ENCODE assay signal across 8 mouse cellular contexts in the genomic region with DNA sequence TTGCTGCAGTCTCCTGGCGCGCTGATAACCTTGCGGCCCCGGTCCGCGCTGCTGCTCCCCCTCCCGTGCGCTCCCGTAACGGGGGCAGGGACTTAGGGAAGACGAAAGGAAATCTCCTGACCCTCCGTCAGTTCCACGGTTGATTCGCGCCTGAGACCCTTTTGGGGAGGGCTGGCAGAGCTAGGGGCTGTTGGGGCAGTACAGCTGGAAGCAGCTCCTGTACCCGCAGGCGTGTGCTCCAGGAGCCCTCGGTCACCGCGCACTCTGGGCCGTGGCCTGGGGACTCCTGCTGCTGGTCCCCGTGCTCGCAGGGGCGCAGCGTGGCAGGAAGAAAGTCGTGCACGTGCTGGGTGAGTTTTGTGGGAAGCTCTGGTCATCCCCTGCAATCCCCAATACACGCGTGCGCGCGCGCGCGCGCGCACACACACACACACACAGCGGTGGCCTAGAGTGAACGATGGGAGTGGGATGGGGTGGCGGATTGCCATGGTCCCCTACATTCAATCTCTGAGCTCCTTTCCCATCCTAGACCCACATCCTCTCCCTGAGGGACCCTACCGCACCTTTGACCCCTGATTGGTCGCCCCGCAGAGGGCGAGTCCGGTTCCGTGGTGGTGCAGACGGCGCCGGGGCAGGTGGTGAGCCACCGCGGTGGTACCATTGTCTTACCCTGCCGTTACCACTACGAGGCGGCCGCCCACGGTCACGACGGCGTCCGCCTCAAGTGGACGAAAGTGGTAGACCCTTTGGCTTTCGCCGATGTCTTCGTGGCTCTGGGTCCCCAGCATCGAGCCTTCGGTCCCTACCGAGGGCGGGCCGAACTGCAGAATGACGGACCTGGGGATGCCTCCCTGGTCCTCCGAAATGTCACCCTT. TPM values are rescaled to one million over a fixed set of nuclear protein-coding genes. Genes with fewer than 3 reads are reported as not detected.
DNase-seq lines count a peak whose midpoint lies in the region; ATAC-seq and TF ChIP-seq lines count a peak whose summit lies in the region.

No protein-coding gene starts in this region.

- H3K9ac ChIP-seq in heart, embryonic 15.5 days = peak overlapping the region; percentile 46
- peak overlapping the region; percentile 47 for H3K9ac ChIP-seq in embryonic facial prominence, embryonic 14.5 days (ENCODE audit: low read depth, low read length)
- H3K9ac ChIP-seq in limb, embryonic 11.5 days (ENCODE audit: low read length) = peak overlapping the region; percentile 7; the same call in 1 of the 2 replicates

- no peak for DNase-seq in heart, adult 18-20 months
- DNase-seq in embryonic facial prominence, embryonic 14.5 days (ENCODE audit: low spot score) = no peak
- DNase-seq in limb, embryonic 11.5 days (ENCODE audit: low spot score) = peak; percentile 54
- DNase-seq in retina, embryonic 14.5 days (ENCODE audit: low spot score) = peak; percentile 52
- DNase-seq in ovary, postnatal 36 days (ENCODE audit: low spot score) = no peak
- DNase-seq in MN1 (ENCODE audit: low spot score) = no peak

- peak overlapping the region; percentile 51 for H3K4me3 ChIP-seq in heart, embryonic 15.5 days
- no peak overlapping the region for H3K4me3 ChIP-seq in bone marrow, adult 2 months (replicated peaks; ENCODE audit: control insufficient read depth, low read depth, low read length)
- peak overlapping the region; percentile 42 for H3K4me3 ChIP-seq in embryonic facial prominence, embryonic 14.5 days (ENCODE audit: low read depth, low read length)
- peak overlapping the region; percentile 34 for H3K4me3 ChIP-seq in limb, embryonic 11.5 days (ENCODE audit: low read depth, low read length)

- H3K9me3 ChIP-seq in heart, embryonic 15.5 days (replicated peaks) = no peaks in the 10 kb centered on the region
- no peaks in the 10 kb centered on the region for H3K9me3 ChIP-seq in embryonic facial prominence, embryonic 14.5 days (ENCODE audit: control insufficient read depth, low read length)
- no peaks in the 10 kb centered on the region for H3K9me3 ChIP-seq in limb, embryonic 11.5 days (ENCODE audit: control insufficient read depth, low read length)

- H3K27me3 ChIP-seq in heart, embryonic 15.5 days = peaks cover 78% of the 10 kb centered on the region
- peaks cover 71% of the 10 kb centered on the region for H3K27me3 ChIP-seq in embryonic facial prominence, embryonic 14.5 days (replicated peaks; ENCODE audit: control insufficient read depth, insufficient read depth, low read length)
- H3K27me3 ChIP-seq in limb, embryonic 11.5 days (ENCODE audit: control insufficient read depth, insufficient read depth, low read length) = peaks cover 71% of the 10 kb centered on the region

- 0 out of 2 replicates have a peak, but pooled peaks have one; percentile 9 for TF ChIP-seq POLR2A in bone marrow, adult 2 months (IDR thresholded peaks at IDR 0.05; ENCODE audit: borderline replicate concordance, control insufficient read depth, low read depth, low read length)

- no peak for TF ChIP-seq CTCF in bone marrow, adult 2 months (IDR thresholded peaks at IDR 0.05; ENCODE audit: control insufficient read depth, insufficient read depth, low read length)

- no peaks in the 10 kb centered on the region for H3K36me3 ChIP-seq in heart, embryonic 15.5 days
- no peaks in the 10 kb centered on the region for H3K36me3 ChIP-seq in embryonic facial prominence, embryonic 14.5 days (ENCODE audit: control insufficient read depth, insufficient read depth, low read length)
- H3K36me3 ChIP-seq in limb, embryonic 11.5 days (ENCODE audit: control insufficient read depth, insufficient read depth, low read length) = no peaks in the 10 kb centered on the region

- H3K27ac ChIP-seq in heart, embryonic 15.5 days = no peak overlapping the region
- no peak overlapping the region for H3K27ac ChIP-seq in bone marrow, adult 2 months (ENCODE audit: control insufficient read depth, insufficient read depth, low read depth, low read length, poor library complexity)
- H3K27ac ChIP-seq in embryonic facial prominence, embryonic 14.5 days (replicated peaks; ENCODE audit: low read depth, low read length) = no peak overlapping the region
- no peak overlapping the region for H3K27ac ChIP-seq in limb, embryonic 11.5 days (replicated peaks; ENCODE audit: low read depth, low read length)

- WGBS in heart, embryonic 15.5 days = 2% methylated on average over 71 of the region's 71 CpGs
- 3% methylated on average over 71 of the region's 71 CpGs for WGBS in bone marrow, adult 2 months
- WGBS in embryonic facial prominence, embryonic 14.5 days = 3% methylated on average over 55 of the region's 71 CpGs
- 1% methylated on average over 71 of the region's 71 CpGs for WGBS in limb, embryonic 11.5 days

- peaks cover 29% of the 10 kb centered on the region for H3K4me1 ChIP-seq in heart, embryonic 15.5 days (replicated peaks)
- H3K4me1 ChIP-seq in bone marrow, adult 2 months (ENCODE audit: control insufficient read depth, insufficient read depth, low read length) = no peaks in the 10 kb centered on the region
- H3K4me1 ChIP-seq in embryonic facial prominence, embryonic 14.5 days (ENCODE audit: control insufficient read depth, insufficient read depth, low read length) = peaks cover 10% of the 10 kb centered on the region; the same call in 1 of the 2 replicates
- H3K4me1 ChIP-seq in limb, embryonic 11.5 days (ENCODE audit: control insufficient read depth, insufficient read depth, low read length) = peaks cover 15% of the 10 kb centered on the region

- H3K4me2 ChIP-seq in heart, embryonic 15.5 days = peak overlapping the region; percentile 91
- H3K4me2 ChIP-seq in embryonic facial prominence, embryonic 14.5 days (ENCODE audit: low read depth, low read length) = peak overlapping the region; percentile 80
- H3K4me2 ChIP-seq in limb, embryonic 11.5 days (ENCODE audit: low read depth, severe bottlenecking) = peak overlapping the region; percentile 58

- ATAC-seq in heart, embryonic 15.5 days (replicated peaks; ENCODE audit: insufficient number of reproducible peaks, insufficient read depth, low FRiP score, low read depth) = no peak
- peak; percentile 13; the same call in 1 of the 2 replicates for ATAC-seq in embryonic facial prominence, embryonic 14.5 days (ENCODE audit: low read depth)
- ATAC-seq in limb, embryonic 11.5 days (ENCODE audit: insufficient number of reproducible peaks, low FRiP score, low TSS enrichment, low read depth) = no peak

RNA-seq across cellular contexts. Expression of gene Hapln4, which starts 1.2 kb away (rescaled TPM):
- 0.03 TPM in 1 of 2 replicates, not detected in the other for polyA plus RNA-seq in heart, embryonic 15.5 days (2015; fragmentation: Nextera tagmentation; extraction: Ambion mirVana)
- total RNA-seq in heart, adult 18-20 months (2021) = under 1 TPM in 1 of 2 experiments, not detected in 1; 0.08 TPM
- polyA plus RNA-seq in bone marrow, adult 2 months (2011; ENCODE audit: insufficient read depth, insufficient read length, low replicate concordance, missing spikeins) = not detected in 2 replicates
- 0.34 and 0.53 TPM in 2 replicates for polyA plus RNA-seq in embryonic facial prominence, embryonic 14.5 days (2014; fragmentation: Nextera tagmentation; extraction: Ambion mirVana)
- polyA plus RNA-seq in limb, embryonic 11.5 days (2014; fragmentation: Nextera tagmentation; extraction: Ambion mirVana) = 0.05 TPM in 1 of 2 replicates, not detected in the other

RNA-seq across cellular contexts. Expression of gene Tm6sf2, which starts 11.7 kb away (rescaled TPM):
- polyA plus RNA-seq in heart, embryonic 15.5 days (2015; fragmentation: Nextera tagmentation; extraction: Ambion mirVana) = 0.60 and 1.0 TPM in 2 replicates
- total RNA-seq in heart, adult 18-20 months (2021) = 1 to 10 TPM in 1 of 2 experiments, under 1 TPM in 1; 0.52 to 1.4 TPM
- polyA plus RNA-seq in bone marrow, adult 2 months (2011; ENCODE audit: insufficient read depth, insufficient read length, low replicate concordance, missing spikeins) = 1.6 and 2.8 TPM in 2 replicates
- 0.47 and 1.1 TPM in 2 replicates for polyA plus RNA-seq in embryonic facial prominence, embryonic 14.5 days (2014; fragmentation: Nextera tagmentation; extraction: Ambion mirVana)
- polyA plus RNA-seq in limb, embryonic 11.5 days (2014; fragmentation: Nextera tagmentation; extraction: Ambion mirVana) = 0.52 and 1.2 TPM in 2 replicates

RNA-seq across cellular contexts. Expression of gene Ncan, which starts 36.2 kb away (rescaled TPM):
- 0.16 and 0.71 TPM in 2 replicates for polyA plus RNA-seq in heart, embryonic 15.5 days (2015; fragmentation: Nextera tagmentation; extraction: Ambion mirVana)
- total RNA-seq in heart, adult 18-20 months (2021) = under 1 TPM in 1 of 2 experiments, not detected in 1; 0.03 TPM
- 0.13 and 0.50 TPM in 2 replicates for polyA plus RNA-seq in bone marrow, adult 2 months (2011; ENCODE audit: insufficient read depth, insufficient read length, low replicate concordance, missing spikeins)
- 1.1 and 1.2 TPM in 2 replicates for polyA plus RNA-seq in embryonic facial prominence, embryonic 14.5 days (2014; fragmentation: Nextera tagmentation; extraction: Ambion mirVana)
- 0.60 and 0.79 TPM in 2 replicates for polyA plus RNA-seq in limb, embryonic 11.5 days (2014; fragmentation: Nextera tagmentation; extraction: Ambion mirVana)

RNA-seq across cellular contexts. Expression of gene Sugp1, which starts 41.8 kb away (rescaled TPM):
- polyA plus RNA-seq in heart, embryonic 15.5 days (2015; fragmentation: Nextera tagmentation; extraction: Ambion mirVana) = 25.4 and 31.5 TPM in 2 replicates
- 10 to 100 TPM; 15.8 to 17.6 TPM for total RNA-seq in heart, adult 18-20 months (2021)
- polyA plus RNA-seq in bone marrow, adult 2 months (2011; ENCODE audit: insufficient read depth, insufficient read length, low replicate concordance, missing spikeins) = 19.1 and 26.4 TPM in 2 replicates
- polyA plus RNA-seq in embryonic facial prominence, embryonic 14.5 days (2014; fragmentation: Nextera tagmentation; extraction: Ambion mirVana) = 25.1 and 33.5 TPM in 2 replicates
- 39.1 TPM in 2 replicates for polyA plus RNA-seq in limb, embryonic 11.5 days (2014; fragmentation: Nextera tagmentation; extraction: Ambion mirVana)

RNA-seq across cellular contexts. Expression of gene Mau2, which starts 41.9 kb away (rescaled TPM):
- 32.0 and 43.5 TPM in 2 replicates for polyA plus RNA-seq in heart, embryonic 15.5 days (2015; fragmentation: Nextera tagmentation; extraction: Ambion mirVana)
- total RNA-seq in heart, adult 18-20 months (2021) = 10 to 100 TPM; 30.7 to 32.2 TPM
- 29.7 and 51.9 TPM in 2 replicates for polyA plus RNA-seq in bone marrow, adult 2 months (2011; ENCODE audit: insufficient read depth, insufficient read length, low replicate concordance, missing spikeins)
- polyA plus RNA-seq in embryonic facial prominence, embryonic 14.5 days (2014; fragmentation: Nextera tagmentation; extraction: Ambion mirVana) = 45.8 and 49.1 TPM in 2 replicates
- 52.5 and 58.3 TPM in 2 replicates for polyA plus RNA-seq in limb, embryonic 11.5 days (2014; fragmentation: Nextera tagmentation; extraction: Ambion mirVana)

Comparison
In these comparisons a context has a peak if more than half of its experiments do, and no peak if none do; other contexts are left out.
1. DNase-seq: peak in limb, embryonic 11.5 days (single experiment) and retina, embryonic 14.5 days (single experiment); none in heart, adult 18-20 months (0 of 2), embryonic facial prominence, embryonic 14.5 days (single experiment), ovary, postnatal 36 days (single experiment) and MN1 (single experiment).
2. Peak in every context shown above with its lines, with median percentiles within 50 percentile points of each other: H3K4me2 ChIP-seq and H3K9ac ChIP-seq.